Mouse (Mus musculus) fibroblast of lung, adult 2 months (primary cell): ENCODE results near the gene Ces1f.

ENCODE experiments used
- DNase-seq: peaks from one replicate; pipeline ENCODE4 v3.0.0-alpha.2; 2011; ENCODE audit warnings: low read depth

The Ces1f gene

DNA sequence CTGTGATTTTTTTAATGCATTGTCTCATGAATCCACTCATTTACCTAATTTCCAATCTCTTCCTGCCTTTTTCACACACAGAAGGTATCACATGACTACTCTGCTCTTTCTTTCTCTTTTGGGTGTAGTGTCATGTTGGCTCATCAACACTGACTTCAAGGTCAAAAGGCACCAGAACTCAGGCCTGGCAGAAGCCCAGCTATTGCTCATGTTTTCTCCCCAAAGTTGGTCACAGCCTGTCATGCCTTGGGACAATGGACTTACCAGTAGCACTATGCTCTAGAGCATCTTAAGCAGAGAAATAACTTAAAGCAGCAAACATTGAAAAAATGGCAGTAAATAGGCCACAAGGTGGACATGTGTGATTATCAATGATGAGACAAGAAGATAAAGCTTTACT lies 68.5 kb downstream of the Ces1f start:
- no peak for DNase-seq
